Mouse (Mus musculus) liver, embryonic 14.5 days (tissue): ENCODE measurements around the gene Rragc.
A peak's percentile ranks its signal among the peaks of the same experiment; 100 is the strongest.

Experiments
- CTCF ChIP-seq: IDR thresholded peaks from 2 replicates; pipeline ENCODE4 v1.5.1; 2016; ENCODE audit warnings: antibody characterized with exemption, low read depth, control low read depth
- EP300 ChIP-seq: IDR thresholded peaks from 2 replicates; pipeline ENCODE4 v1.6.1; 2016; ENCODE audit warnings: antibody characterized with exemption, low read depth

DNA sequence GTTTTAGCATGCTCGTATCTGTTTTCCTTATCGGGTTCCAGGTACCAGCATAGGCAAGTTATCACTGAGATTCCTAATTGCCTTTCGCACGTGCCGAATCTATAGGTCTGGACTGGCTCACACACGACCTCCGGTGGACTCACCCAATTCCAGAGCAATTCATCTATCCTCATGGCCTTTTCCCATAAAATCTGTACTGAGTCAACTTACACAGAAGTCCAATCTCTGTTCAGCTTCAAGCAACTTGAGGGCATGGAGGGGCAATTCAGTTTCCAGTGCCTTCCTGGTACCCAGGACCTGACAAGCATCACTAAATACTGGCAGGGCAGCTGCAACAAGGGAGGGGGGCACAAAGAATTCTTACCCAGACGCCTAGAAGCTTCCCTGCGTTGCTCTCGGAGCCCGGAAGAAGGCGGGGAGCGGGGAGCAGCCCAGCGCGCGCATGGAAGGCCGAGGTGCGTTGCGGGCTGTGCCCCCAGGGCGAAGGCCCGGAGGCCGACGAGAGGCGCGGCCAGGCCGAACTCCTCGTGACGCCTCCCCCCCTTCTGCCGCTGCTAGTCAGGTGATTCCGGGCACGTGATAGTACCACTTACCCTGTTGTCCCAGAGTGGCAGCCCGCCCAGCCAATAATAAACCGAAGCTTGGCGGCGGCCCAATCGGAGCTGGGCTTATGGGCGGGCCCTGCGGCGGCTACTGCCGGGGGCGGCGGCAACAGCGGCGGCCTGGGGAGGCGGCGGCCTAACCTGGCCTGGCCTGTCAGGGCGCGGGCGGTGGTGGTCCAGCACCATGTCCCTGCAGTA is at the start of gene Rragc:
- TF ChIP-seq CTCF (no peak), EP300 (peak; percentile 35; the same call in 1 of the 2 replicates)
